Mouse (Mus musculus): Measurements from ENCODE around the gene Sirt2. TPM values are rescaled to one million over a fixed set of nuclear protein-coding genes. Genes with fewer than 3 reads are reported as not detected.

The Sirt2 gene
- polyA plus RNA-seq (2015; fragmentation: Nextera tagmentation; extraction: Ambion mirVana), result 62.9 and 66.0 TPM in 2 replicates

DNA sequence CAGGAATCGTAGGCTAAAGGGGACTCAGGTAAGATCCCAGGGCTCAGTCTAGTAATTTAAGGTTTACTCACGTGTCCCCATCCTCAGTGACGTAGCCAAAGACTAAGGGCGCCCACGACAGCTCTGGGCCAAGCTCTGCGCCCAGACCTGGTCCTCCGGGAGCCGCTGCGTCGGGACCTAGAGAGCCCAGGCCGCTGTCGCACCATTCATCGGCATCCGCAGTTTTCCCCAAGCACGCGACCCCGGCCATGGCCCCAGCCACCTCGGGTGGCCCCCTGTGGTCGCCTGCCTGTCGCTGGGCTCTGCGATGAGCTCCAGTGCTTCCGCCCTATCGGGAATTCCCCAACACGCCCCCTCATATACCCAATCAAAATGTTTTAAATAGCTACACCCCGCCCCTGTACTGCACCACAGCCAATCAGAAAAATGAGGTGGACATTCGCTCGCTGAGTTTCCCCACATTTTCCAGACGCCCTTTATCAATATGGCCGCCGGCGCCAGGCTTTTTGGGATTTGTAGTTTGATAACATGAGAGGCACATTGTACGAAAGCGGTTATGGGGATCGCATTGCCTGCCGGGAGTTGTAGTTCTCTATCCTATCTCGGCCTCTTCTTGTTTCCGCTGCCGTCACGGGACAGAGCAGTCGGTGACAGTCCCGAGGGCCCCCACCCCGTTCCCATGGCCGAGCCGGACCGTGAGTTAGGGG, at the start of gene Sirt2:
Gene Sirt2 (plus strand): TSS at position 563 of the 707 bp plus-strand sequence.

DNA sequence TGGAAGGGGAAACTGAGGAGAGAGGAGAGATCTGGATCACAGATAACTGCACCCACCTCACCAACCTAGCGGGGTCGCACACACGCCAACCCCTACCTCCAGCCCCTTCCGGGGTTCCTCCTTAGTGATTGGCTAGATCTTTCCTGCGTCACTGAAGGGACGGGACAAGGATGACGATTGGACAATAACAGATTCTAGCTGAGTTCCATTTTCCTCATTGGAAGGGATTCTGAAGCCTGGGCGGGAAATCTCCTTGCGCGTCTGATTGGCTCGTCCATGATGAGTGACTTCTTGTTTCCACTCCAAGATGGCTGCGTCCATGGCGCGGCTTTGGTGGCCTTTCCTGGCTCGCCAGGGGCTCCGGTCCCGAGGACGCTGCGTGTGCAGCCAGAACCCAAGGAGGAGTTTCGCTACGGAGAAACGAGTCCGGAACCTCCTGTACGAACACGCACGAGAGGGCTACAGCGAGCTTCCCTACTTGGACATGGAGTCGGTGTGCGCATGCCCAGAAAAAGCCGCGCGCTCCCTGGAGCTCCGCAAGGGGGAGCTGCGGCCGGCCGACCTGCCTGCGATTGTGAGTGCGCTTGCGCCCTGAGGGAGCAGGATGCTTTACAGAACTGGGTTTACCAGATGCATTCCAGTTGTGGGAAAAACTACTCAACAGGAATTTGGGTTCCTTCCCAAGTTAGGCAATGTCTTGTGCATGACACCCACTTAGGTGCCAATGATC, 24.7 kb upstream of the Sirt2 start, which contains the start of the genes Mrps12 and Sars2:
Gene Mrps12 (minus strand): TSS at position 112 of the 730 bp plus-strand sequence.
Gene Sars2 (plus strand): TSS at position 284 of the 730 bp plus-strand sequence.

DNA sequence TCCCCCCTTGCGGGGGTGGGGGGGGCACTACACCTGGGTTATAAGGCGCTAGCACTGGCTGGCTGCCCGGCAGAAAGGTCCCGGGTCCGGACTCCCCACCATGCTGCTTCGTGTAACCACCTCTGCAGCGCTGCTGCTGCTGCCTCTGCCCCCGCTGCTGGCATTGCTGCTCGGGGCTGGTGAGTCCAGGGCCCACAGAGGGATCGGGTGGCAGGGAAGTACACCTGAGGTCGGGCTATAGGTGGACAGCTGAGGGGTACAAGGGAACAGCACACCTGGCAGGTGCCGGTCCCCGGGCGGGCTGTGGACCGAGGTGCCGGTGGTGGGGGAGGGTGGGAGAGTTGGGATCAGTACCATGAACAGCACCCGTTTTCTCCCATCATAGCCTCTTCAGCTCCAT, 10.5 kb upstream of the Sirt2 start, which contains the start of gene Ccer2:
Gene Ccer2 (plus strand): TSS at position 96 of the 400 bp plus-strand sequence.

DNA sequence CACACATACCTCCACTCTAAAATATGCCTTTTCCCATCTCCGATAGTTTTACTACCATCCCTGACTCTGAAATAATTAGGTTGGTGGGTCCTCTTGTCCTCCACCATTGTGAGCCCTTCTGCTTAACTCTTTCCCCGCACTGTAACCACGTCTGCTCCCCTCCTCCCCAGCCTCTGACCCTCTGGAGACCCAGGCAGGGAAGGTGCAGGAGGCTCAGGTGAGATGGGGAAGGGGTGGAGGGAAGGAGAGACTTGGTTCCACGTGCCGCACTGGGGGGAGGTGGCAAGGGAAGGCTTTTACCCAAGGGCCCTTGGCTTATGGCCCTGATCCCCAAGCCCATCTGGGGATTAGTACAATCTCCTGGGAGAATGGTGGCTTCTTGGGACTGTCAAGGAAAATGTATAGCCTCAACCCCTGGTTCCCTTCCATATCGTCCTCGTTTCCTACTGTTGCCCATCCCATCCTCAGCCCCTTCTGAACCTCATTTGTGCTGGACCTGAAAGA, 979 bp downstream of the Sirt2 start, which contains the start of gene Nfkbib:
Gene Nfkbib (minus strand): TSS at position 51 of the 504 bp plus-strand sequence.

DNA sequence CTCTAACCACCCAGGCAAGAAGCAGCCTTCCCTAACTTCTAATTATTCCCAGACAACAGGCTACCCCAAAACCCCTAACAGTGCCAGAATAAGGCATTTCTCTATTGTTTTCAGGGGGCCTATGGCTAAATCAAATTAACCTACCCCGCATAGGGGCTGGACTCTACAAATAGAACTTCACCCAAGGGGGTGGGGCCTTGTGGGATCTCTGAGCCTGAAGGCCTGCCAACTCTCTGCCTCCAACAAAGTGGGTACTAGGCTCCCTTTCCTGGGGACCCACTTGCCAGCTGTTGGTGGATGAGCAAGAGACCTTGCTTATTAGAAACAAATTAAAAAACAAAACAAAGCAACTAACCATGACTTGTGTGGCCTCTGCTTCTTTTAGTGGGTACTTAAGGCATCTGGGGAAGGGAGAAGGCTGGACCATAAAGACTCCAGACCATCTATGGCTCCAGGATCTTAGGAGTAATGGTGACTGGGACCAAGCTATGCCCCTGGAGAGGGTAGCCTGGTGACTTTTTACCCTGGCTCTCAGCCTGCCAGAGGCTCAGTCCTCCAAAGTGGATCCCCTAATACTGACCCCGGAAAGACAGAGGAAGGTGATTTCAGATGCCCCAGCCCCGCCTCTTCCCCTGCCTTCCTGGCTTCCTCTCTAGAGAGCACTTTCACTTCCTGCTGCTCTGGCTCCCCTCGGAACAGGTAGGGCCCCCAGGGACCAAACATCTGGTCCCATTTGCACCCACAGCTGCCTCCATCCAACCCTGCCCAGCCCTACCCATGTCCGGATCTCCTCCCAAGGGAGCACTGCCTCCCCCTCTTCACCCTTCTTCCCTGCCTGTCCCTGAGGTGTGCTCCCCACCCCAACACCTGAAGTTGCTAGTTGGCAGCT, 22.0 kb downstream of the Sirt2 start, which contains the start of gene Rinl:
Gene Rinl (plus strand): TSS at position 663 of the 889 bp plus-strand sequence.

DNA sequence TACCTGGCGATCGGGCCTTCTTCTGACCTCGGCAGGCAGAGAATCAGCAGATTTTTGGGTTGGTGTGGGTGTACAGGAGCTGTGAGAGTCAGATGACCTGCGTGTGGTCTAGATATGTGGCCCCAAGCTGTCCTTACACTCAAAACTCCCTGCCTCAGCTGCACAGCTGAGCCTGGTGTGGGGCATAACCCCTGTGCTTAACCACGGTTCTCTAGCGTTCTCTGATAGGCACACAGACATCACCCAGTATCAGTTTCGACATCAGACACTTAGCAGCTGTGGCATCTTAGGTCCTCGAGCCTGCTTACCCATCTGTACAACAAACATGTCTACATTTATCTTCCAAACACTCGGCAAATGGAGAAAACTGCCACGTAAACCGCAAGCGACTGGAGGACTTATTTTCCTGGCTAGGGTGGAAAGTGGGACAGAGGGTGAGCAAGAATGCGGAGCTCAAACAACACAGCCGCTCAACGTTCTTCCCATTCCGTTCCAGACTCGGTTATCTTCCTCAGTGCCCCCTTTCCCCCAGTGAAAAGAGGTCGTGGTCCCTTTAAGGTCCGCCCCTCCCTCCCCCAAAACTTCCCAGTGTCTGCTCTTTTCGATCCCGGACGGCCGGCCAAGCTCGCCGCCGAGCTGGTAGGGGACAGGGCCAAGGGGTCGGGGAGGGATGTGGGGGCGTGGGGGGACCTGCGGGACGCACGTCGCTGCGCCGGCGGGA, 41.8 kb downstream of the Sirt2 start, which contains the start of gene Hnrnpl:
Gene Hnrnpl (plus strand): TSS at position 321 of the 721 bp plus-strand sequence.

DNA sequence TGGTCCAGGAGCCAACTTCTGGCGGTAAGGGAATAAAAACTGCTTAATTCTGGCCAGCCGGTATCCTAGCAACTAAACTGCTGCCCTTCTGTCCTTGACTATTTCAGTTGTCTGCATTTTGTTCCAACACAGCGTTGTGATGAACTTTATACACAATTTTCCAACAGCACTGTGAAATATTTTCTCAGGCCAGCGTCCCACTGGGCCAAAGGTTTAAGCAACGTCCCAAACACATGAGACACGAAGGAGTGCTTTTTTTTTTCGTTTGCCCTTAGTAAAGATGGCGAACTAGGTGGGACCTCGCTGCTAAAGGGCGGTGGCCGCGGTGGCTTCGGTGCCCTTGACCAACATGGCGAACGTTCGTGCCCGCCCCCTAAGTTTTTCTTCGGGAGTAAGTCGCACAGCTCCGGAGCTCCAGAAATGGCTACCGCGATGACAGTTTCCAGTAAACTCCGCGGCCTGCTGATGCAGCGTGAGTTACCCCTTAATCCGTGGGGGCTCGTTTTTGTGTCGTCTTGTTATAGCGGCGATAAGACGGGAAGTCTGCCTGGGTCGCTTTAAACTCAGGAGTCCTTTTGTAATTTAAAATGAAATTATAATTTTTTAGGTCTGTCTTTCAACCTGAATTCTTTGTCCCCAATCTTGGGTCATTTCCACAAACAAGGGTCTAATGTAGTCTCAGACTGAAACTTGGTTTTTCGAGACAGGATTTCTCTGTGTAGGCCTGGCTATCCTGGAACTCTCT, 58.6 kb downstream of the Sirt2 start, which contains the start of gene Ech1:
Gene Ech1 (plus strand): TSS at position 277 of the 745 bp plus-strand sequence.

DNA sequence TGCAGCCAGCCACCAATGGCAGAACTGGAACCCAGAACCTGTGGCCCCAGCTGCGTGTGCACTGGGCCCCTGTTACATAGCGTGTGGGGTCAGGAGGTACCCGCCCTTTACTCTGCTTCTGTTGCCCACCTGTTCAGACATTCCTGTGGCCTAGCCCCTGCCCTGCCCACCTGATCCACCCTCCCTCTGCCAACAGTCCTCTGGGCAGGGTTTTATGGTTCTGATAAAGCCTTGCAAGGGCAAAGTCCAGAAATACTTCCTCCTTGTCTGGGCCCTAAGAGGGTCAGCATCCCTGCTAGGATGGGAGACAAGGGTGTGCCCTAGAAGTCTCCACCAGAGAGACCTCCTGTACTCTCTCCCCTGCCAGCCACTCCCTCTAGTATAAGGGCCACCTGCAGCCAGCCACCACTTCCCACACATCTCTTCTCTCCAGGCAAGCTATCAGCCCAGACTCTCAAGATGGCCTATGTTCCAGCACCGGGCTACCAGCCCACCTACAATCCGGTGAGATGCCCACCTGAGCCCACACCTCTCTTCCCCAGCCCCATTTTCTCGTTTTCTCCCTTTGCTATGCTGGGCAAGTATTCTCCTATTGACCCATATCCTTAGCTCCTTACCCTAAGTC, 67.3 kb downstream of the Sirt2 start, which contains the start of gene Lgals4:
Gene Lgals4 (plus strand): TSS at position 132 of the 625 bp plus-strand sequence.

Other genes with a start within 250 kb of the Sirt2 start
- not detected in 2 replicates for gene Ifnl3, start 243.9 kb upstream of the Sirt2 start, polyA plus RNA-seq (2015; fragmentation: Nextera tagmentation; extraction: Ambion mirVana)
- gene Sycn, start 225.8 kb upstream of the Sirt2 start, polyA plus RNA-seq (2015; fragmentation: Nextera tagmentation; extraction: Ambion mirVana), result not detected in 2 replicates
- gene Nccrp1, start 219.5 kb upstream of the Sirt2 start, polyA plus RNA-seq (2015; fragmentation: Nextera tagmentation; extraction: Ambion mirVana), result 1.8 TPM in 1 of 2 replicates, not detected in the other
- gene Samd4b, start 168.6 kb upstream of the Sirt2 start, polyA plus RNA-seq (2015; fragmentation: Nextera tagmentation; extraction: Ambion mirVana), result 11.0 and 11.5 TPM in 2 replicates
- gene Pak4, start 168.6 kb upstream of the Sirt2 start, polyA plus RNA-seq (2015; fragmentation: Nextera tagmentation; extraction: Ambion mirVana), result 5.7 and 6.5 TPM in 2 replicates
- 0.77 TPM in 1 of 2 replicates, not detected in the other for gene Acp7, start 135.4 kb upstream of the Sirt2 start, polyA plus RNA-seq (2015; fragmentation: Nextera tagmentation; extraction: Ambion mirVana)
- gene Fbxo27, start 73.9 kb upstream of the Sirt2 start, polyA plus RNA-seq (2015; fragmentation: Nextera tagmentation; extraction: Ambion mirVana), result 1.9 and 2.6 TPM in 2 replicates
- 31.7 and 38.9 TPM in 2 replicates for gene Fbxo17, start 49.9 kb upstream of the Sirt2 start, polyA plus RNA-seq (2015; fragmentation: Nextera tagmentation; extraction: Ambion mirVana)
- 81.3 and 93.6 TPM in 2 replicates for gene Mrps12, start 24.9 kb upstream of the Sirt2 start, polyA plus RNA-seq (2015; fragmentation: Nextera tagmentation; extraction: Ambion mirVana)
- 17.2 and 19.4 TPM in 2 replicates for gene Sars2, start 24.7 kb upstream of the Sirt2 start, polyA plus RNA-seq (2015; fragmentation: Nextera tagmentation; extraction: Ambion mirVana)
- not detected in 2 replicates for gene Ccer2, start 10.6 kb upstream of the Sirt2 start, polyA plus RNA-seq (2015; fragmentation: Nextera tagmentation; extraction: Ambion mirVana)
- gene Nfkbib, start 777 bp downstream of the Sirt2 start, polyA plus RNA-seq (2015; fragmentation: Nextera tagmentation; extraction: Ambion mirVana), result 30.2 and 30.6 TPM in 2 replicates
- 2.5 and 3.7 TPM in 2 replicates for gene Rinl, start 22.2 kb downstream of the Sirt2 start, polyA plus RNA-seq (2015; fragmentation: Nextera tagmentation; extraction: Ambion mirVana)
- gene Hnrnpl, start 41.8 kb downstream of the Sirt2 start, polyA plus RNA-seq (2015; fragmentation: Nextera tagmentation; extraction: Ambion mirVana), result 135 and 152 TPM in 2 replicates
- gene Ech1, start 58.5 kb downstream of the Sirt2 start, polyA plus RNA-seq (2015; fragmentation: Nextera tagmentation; extraction: Ambion mirVana), result 346 and 375 TPM in 2 replicates
- gene Lgals4, start 67.1 kb downstream of the Sirt2 start, polyA plus RNA-seq (2015; fragmentation: Nextera tagmentation; extraction: Ambion mirVana), result 11.0 and 14.1 TPM in 2 replicates
- gene Lgals7, start 97.1 kb downstream of the Sirt2 start, polyA plus RNA-seq (2015; fragmentation: Nextera tagmentation; extraction: Ambion mirVana), result 0.90 and 22.5 TPM in 2 replicates
- 0.22 and 0.27 TPM in 2 replicates for gene Capn12, start 114.7 kb downstream of the Sirt2 start, polyA plus RNA-seq (2015; fragmentation: Nextera tagmentation; extraction: Ambion mirVana)
- 91.4 and 114 TPM in 2 replicates for gene Actn4, start 195.6 kb downstream of the Sirt2 start, polyA plus RNA-seq (2015; fragmentation: Nextera tagmentation; extraction: Ambion mirVana)
- 221 and 242 TPM in 2 replicates for gene Eif3k, start 215.1 kb downstream of the Sirt2 start, polyA plus RNA-seq (2015; fragmentation: Nextera tagmentation; extraction: Ambion mirVana)
- 1.1 and 1.5 TPM in 2 replicates for gene Map4k1, start 215.3 kb downstream of the Sirt2 start, polyA plus RNA-seq (2015; fragmentation: Nextera tagmentation; extraction: Ambion mirVana)

Measured in skeletal muscle tissue, postnatal 0 days (tissue).